Mouse (Mus musculus): Measurements from ENCODE around the gene Tmem52. TPM values are rescaled to one million over a fixed set of nuclear protein-coding genes. Genes with fewer than 3 reads are reported as not detected.

Tmem52 gene
- polyA plus RNA-seq, 1 experiment from 2014 or later, result not detected

Other genes with a start within 250 kb of the Tmem52 start
- 10.3 and 10.4 TPM in 2 replicates for gene Ski, start 246.5 kb upstream of the Tmem52 start, polyA plus RNA-seq (2015; fragmentation: Nextera tagmentation; extraction: Ambion mirVana)
- 78.8 and 84.8 TPM in 2 replicates for gene Faap20, start 219.3 kb upstream of the Tmem52 start, polyA plus RNA-seq (2015; fragmentation: Nextera tagmentation; extraction: Ambion mirVana)
- 63.3 and 69.2 TPM in 2 replicates for gene Prkcz, start 107.8 kb upstream of the Tmem52 start, polyA plus RNA-seq (2015; fragmentation: Nextera tagmentation; extraction: Ambion mirVana)
- gene Gabrd, start 71.0 kb upstream of the Tmem52 start, polyA plus RNA-seq (2015; fragmentation: Nextera tagmentation; extraction: Ambion mirVana), result 0.10 and 0.17 TPM in 2 replicates
- gene Cfap74, start 59.9 kb upstream of the Tmem52 start, polyA plus RNA-seq (2015; fragmentation: Nextera tagmentation; extraction: Ambion mirVana), result 3.0 and 3.5 TPM in 2 replicates
- gene Gnb1, start 22.2 kb downstream of the Tmem52 start, polyA plus RNA-seq (2015; fragmentation: Nextera tagmentation; extraction: Ambion mirVana), result 1,012 and 1,052 TPM in 2 replicates
- 82.5 and 84.5 TPM in 2 replicates for gene Nadk, start 93.3 kb downstream of the Tmem52 start, polyA plus RNA-seq (2015; fragmentation: Nextera tagmentation; extraction: Ambion mirVana)
- gene Slc35e2, start 132.3 kb downstream of the Tmem52 start, polyA plus RNA-seq (2015; fragmentation: Nextera tagmentation; extraction: Ambion mirVana), result 15.1 and 15.9 TPM in 2 replicates
- gene Cdk11b, start 155.7 kb downstream of the Tmem52 start, polyA plus RNA-seq (2015; fragmentation: Nextera tagmentation; extraction: Ambion mirVana), result 65.2 and 65.8 TPM in 2 replicates
- not detected in 2 replicates for gene Gm10563, start 176.3 kb downstream of the Tmem52 start, polyA plus RNA-seq (2015; fragmentation: Nextera tagmentation; extraction: Ambion mirVana)
- 3.9 and 4.5 TPM in 2 replicates for gene Mmp23, start 184.3 kb downstream of the Tmem52 start, polyA plus RNA-seq (2015; fragmentation: Nextera tagmentation; extraction: Ambion mirVana)
- 39.4 and 40.3 TPM in 2 replicates for gene Mib2, start 200.1 kb downstream of the Tmem52 start, polyA plus RNA-seq (2015; fragmentation: Nextera tagmentation; extraction: Ambion mirVana)
- 7.5 and 7.9 TPM in 2 replicates for gene Fndc10, start 225.2 kb downstream of the Tmem52 start, polyA plus RNA-seq (2015; fragmentation: Nextera tagmentation; extraction: Ambion mirVana)
- 171 and 177 TPM in 2 replicates for gene Ssu72, start 235.7 kb downstream of the Tmem52 start, polyA plus RNA-seq (2015; fragmentation: Nextera tagmentation; extraction: Ambion mirVana)

Measured in hindbrain, embryonic 13.5 days (tissue).